Mouse (Mus musculus) frontal cortex, adult (tissue): ENCODE measurements at regions not wholly inside any gene's neighbourhood (a gene's known extent, or its start where the extent isn't known, plus 50 kb on each side); places are given as distances from the start of the nearest gene placed in this dataset.
"Not testable (repeated sequence)": the region's sequence is repeated elsewhere in the genome, so short reads cannot be mapped to it uniquely, and the experiment has no call there.

Experiments
- ATAC-seq: cut with Nextera tagmentation; 2 replicates; pipeline ENCODE4 v1.9.2; 2017; ENCODE audit warnings: mild to moderate bottlenecking, moderate library complexity, mixed read lengths; ENCODE audit not compliant: low TSS enrichment

DNA sequence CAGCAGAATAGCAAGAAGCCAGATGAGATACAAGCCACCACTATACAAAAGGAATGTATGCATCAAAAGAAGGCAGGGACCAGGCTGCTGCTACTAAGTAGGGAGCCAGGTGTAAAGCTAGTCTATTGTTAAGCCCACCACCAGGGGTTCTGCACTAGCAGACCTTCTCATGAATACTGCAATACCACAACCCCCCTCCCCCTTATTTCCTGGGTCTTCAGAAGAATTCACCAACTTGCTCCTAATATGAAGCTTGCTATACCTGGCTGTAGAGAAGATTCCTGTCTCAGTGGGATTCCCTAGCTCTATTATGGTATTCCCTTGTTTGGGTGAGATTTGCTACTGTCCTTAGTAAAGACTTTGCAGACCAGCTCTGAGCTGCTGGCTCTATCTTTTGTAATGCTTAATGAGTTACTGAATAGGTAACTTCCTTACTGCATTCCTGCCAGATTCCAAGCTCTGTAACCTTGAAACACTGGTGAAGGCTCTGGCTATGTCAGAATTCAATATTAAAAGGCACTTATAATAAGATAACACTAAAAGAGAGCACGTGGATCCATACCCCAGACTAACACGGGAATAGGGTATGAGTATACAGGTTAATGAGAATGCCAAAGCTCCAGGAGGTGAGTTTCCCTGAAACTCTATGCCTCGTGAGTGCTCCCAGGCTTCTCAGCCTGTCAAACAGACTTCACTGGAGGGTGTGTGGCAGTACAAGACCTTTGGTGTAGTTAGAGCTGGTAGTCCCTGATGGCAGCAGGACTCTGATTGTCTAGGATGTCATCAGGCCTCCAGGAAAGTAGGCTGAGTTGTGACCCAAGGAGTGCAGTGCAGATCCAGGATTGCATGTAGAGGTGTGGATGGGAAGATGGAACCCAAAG is 455.5 kb downstream of the Plxdc2 start:
- ATAC-seq = not testable (repeated sequence)

DNA sequence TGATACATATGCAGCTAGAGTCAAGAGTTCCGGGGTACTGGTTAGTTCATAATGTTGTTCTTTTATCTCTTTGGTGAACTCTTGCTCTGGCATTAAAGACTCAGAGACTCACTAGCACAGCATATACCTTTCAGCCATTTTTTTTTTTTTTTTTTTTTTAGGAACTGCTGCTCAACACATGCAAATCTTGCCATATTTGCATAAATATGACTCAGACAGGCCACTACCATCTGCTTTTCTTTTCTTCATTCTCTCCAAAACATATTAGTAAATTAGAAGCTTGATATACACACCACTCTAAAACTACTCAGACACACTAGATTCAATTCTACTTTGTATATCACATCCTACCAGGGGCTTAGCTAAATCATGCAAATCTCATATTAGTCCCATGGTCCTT is 464.3 kb downstream of the Plxdc2 start:
- ATAC-seq = peak; percentile 97

DNA sequence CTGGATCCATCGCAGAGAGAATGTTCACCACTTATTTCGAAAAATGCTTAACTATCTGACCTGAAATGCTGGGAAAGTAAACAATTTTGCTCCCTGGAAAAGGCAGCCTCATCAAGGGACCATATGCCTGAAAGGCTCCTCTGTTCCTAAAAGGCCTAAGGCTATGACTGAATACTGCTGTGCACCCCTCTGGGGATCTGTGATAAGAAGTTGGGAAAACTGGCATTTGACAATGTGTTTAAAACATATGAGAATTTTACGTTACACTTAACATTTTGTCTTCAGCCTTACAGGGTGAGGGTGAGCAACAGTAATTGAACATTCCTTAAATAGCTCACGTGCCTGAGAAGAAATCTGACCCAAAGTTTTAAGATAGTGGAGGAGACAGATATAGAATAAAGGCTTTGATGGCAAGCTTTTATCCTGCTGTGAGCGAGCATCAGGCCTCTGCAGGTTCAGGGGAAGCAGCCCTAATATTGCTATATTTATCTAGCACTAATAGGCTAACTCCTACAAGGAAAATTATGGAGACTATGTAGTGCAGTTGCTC is 468.7 kb downstream of the Plxdc2 start:
- no peak for ATAC-seq

DNA sequence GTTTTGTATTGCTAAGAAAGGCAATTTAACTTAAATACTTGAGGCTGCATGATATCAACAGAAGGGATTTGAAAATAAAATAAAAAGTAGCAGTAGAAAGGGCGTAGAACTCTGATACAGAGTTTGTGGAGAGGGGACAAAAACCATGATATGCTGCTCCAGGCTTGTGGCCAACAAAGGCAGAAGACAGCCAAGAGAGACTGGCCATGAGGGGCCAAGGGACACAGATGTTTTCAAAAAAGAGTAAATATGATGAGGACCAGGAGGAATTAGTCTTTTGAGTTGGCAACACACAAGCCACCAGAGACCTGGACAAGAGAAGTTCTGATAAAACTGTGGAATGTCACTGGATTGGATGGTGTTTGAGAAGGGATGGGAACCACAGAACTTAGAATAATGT is 471.2 kb downstream of the Plxdc2 start:
- no peak for ATAC-seq

DNA sequence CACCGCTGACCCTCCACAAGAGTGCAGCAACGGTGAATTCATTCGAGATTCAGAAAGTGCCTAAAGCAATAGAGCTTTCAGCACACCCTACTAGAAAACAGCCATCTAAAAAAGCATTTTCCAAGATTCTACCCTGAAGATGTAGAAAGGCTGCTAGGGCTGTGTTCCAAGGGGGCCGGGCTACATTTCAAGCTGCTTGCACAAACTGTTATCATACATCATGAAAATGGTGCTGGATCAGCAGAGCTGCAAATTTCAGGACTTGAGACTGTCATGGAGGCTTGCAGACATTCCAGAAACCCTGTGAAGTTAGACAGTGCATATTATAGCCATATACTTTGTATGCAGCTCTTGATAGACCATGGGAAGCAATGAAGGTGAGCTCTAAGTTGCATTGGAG is 479.9 kb downstream of the Plxdc2 start:
- no peak for ATAC-seq

DNA sequence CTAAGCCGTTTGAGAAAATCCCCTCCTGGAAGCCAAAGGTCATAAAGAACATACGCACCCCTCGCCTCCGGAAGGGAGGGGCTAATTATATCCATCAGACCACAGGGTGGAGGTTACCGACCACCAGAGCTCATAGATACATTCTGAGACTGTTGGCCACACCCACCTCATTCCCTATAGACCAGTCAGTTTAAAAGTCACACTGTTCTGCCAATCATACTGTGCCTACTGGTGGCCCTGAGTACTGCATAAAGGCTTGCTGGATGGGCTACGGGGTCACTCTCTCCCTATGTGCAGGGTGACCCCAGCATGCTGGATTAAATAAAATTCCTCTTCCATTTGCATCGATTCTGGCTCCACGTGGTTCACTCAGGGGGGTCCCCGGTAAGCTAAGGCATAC is 482.6 kb downstream of the Plxdc2 start:
- no peak for ATAC-seq

DNA sequence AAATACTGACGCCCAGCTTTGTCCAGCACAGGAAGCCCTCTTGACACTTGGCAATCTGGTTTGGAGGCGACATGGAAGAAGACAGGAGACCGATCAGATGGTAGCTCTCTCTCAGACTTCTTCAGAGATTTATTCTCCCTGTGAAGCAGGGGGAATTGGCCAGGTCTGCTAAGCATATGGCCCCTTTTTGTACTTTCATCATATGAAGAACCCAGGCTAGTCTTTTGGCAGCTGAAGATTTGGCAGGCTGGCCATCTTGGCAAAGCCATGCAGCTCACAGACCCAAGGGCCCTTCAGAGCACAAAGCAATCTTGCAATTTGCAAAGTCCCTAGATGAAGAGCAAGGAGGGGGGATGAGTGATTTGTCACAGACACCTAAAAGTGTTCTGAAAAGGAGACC is 493.8 kb downstream of the Plxdc2 start:
- no peak for ATAC-seq

DNA sequence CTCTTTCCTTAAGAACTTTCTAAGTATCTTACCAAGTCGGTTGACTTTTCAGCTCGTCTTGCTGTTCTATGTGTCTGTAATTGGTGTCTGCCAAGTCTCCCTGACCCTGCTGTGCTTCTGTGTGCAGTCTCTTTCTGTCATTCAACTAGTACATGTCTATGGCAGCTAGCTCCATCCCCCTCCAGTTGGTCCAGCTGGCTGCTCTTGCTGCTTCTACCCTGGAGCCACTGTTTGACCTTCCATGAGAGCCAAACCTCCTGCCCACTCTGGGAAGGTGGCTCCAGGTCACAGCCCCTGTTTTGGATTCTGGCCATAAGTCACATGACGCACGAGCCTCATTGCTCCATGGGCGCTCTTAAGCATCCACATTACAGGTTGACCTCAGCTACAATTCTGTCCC is 504.0 kb downstream of the Plxdc2 start:
- no peak for ATAC-seq

DNA sequence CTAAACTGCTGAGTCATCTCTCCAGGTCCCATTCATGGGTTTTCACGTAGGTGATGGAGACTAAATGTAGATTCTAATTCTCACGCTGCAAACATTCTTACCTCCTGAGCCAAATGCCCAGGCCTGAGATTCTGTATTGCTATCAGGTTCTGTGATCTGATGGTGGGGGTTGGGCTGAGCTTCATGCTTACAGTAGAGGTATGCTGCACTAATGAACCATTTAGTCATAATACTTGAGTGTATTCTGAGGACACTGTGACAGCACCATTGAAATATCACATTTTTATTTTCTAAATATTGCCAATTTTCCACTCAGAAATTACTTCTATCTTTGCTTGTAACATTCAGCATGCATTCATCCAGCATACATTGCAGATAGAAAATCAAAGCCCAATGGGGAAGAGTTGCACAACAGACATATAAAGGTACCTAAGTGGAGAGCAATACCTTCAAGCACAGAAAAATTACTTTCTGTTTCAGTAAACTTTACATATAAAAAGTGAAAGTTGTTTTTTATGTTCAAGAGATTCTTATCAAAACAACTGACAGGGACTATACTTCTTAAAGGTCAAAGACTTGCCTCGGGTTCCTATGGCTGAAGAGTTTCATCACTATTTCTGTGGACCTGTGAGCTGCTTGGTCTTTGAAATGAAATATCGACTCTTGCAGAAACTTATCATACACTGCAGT is 510.2 kb downstream of the Plxdc2 start:
- no peak for ATAC-seq

DNA sequence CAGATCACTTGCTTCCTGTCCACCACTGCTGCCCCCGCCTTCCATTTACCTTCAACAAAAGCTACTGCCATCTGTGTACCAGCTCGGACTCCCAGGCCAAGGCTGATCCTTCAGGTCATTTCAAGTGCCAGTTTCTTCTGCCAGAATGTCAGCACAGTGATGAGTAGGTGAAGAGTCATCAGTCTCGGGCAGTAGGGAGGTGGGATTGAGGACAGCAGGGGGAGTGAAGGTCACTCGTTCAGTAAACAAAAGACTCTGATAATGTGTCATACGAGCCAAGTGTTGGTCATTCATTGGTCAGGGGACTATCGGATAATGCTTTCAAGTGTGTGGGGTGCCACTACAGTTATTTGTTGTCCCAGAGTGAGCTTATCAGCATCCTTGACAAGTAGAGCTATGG is 536.3 kb downstream of the Plxdc2 start:
- ATAC-seq = not testable (repeated sequence)

DNA sequence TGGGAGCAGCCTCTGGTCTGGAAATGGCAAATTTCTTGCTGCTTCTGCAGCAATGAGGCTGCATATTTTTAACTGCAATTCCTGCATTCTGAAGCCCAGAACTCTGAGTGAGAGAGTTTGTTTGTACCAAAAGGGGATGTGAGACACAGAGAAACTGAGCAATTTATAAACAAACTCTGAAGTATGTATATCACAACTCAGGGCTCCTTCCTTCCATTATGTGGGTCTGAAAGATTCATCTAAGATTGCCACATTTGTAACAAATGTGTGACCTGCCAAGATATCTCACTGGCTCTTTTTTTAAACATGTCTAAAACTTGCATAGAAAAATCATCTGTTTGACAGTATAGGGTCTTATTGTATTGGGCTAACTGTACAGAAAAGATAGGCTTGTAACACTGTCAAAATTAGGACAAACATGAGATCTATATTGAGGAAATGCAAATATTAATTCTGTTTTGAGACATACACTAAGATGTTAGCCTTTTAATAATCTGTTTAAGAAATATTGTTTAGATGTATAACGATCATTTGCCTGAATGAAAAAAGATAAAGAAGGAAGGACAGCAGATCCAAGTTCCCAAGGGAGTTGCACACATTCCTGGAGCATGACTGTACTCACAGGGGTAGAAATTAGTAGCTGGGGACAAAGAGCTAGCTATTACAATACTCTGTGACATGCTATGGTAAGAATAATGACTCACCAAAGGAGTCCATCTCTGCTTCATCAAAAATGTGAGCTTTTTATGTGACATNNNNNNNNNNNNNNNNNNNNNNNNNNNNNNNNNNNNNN is 553.3 kb downstream of the Plxdc2 start:
- no peak for ATAC-seq

DNA sequence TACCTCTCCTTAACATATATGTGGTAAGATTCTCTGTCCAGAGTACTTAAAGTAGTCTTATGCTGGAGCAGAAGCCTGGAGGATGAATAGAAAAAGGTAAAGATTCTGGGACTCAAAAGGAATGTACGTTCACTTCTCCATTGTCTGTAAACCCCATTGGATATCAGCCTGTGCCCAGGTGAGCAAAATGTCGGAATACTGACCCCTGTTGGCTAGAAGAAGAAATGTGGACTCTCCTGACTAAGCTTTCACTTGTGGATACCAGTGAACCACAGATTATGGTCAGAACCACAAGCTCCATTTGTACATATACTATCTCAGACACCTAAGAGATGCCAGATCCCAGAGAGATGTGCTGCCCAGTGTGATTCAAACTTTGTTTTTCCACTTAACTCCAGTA is 558.5 kb downstream of the Plxdc2 start:
- peak; percentile 72 for ATAC-seq

DNA sequence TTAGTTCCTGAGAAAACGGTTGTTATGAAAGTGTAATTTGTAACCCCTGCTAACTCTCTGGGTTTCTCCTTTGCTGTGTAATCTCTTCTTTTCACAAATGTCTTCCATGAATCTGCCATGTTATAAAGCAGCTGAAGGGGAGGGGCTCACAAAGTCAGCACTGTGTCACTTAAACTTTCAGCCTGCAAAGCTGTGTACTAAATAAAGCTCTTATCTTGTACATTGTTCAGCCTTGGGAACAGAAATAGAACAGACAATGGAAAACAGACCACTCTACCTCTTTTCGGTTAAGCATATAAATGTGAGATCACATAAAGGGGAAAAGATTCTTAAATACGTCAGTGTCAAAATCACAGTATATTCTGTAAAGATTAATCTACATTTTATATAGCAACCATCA is 573.9 kb downstream of the Plxdc2 start:
- no peak for ATAC-seq

DNA sequence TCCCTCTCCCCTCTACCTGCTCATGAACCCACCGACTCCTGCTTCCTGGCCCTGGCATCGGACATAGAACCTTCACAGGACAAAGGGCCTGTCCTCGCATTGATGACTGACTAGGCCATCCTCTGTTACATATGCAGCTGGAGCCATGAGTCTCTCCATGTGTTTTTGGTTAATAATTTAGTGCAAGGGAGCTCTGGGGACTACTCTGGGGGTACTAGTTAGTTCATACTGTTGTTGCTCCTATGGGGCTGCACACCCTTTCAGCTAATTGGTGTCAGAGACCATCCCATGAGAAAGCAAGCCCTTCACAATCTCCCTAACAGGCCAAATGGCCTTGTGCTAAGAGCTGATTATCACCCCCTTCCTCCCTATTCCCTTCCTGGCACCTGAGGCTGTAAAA is 603.3 kb downstream of the Plxdc2 start:
- ATAC-seq = no peak

DNA sequence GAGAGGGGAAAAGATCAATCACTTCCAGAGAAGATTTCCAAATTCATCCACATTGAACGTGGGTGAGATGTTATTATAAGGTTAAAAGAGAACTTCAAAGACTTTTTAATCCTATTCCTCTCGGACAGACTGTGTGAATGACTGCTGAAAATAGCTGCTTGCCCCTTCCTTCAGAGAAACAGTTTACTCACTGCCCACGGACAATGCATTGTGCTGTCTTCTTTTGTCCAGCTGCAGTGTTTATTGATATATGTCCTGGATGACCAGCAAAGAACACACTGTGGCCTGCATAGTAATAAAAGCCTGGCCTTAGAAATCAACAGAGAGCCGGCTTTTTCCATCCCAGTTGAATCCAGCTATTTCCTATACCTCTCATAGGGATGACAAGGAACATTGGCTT is 621.3 kb downstream of the Plxdc2 start:
- no peak for ATAC-seq

DNA sequence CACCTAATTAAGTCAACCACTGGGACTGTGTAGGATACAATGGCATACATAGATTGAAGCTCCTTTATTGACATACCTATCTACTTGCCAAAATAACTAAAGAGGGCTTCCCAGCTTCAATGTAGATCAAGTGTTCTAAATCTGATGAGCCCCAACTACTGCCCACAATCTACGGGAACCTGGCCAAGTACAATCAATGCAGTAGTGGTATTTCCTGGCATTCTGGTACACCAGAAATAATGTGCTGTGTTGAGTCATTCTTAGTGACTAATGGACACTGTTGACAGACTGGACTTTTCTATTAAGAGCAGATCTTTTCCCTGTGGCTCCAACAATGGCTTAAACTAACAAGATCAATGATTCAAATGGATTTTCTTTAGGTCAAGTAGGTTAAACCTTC is 626.7 kb downstream of the Plxdc2 start:
- no peak for ATAC-seq

DNA sequence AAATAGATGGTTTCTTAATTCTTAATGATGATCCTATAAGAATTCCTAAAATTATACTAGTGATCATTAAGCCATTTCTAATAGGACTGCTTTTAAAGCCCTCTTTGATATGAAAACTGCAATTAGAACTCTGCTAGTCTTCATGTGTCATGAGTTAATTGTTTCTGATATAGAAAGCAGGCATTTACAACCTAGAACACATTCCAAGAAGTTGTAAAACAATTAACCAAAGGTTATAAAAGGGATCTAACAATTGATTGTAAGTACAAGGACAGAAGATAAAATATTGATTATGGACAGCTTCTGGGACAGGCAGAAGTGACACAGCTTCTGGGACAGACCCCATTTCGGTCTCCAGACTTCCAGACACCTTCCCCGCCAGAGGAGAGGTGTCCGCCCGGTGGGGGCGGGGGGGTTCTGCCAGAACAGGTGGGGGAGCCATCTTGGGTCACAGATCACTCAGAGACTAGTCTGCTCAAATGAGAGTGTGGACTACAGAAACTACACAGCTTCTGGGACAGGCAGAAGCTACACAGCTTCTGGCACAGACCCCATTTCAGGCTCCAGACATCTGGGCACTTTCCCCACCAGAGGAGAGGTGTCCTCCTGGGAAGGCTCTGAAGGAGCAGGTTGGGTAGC is 627.6 kb downstream of the Plxdc2 start:
- ATAC-seq = no peak
